Mouse (Mus musculus) thymus, adult 2 months (tissue): ENCODE results near the gene Pla2g3. TPM values are rescaled to one million over a fixed set of nuclear protein-coding genes. Genes with fewer than 3 reads are reported as not detected.

Experiments
- DNase-seq: peaks from one replicate; pipeline ENCODE4 v3.0.0; 2021
- H3K27ac ChIP-seq: fragments of 200-500 bp; 2 replicates; pipeline ENCODE4 v1.5.1; 2012; ENCODE audit warnings: low read length, control low read depth; ENCODE audit not compliant: control insufficient read depth, insufficient read depth
- H3K27me3 ChIP-seq: fragments of 200-500 bp; 2 replicates; pipeline ENCODE4 v1.6.1; 2012; ENCODE audit warnings: mild to moderate bottlenecking, low read length, moderate library complexity, mixed read lengths; ENCODE audit not compliant: control insufficient read depth, insufficient read depth
- H3K36me3 ChIP-seq: fragments of 200-500 bp; 2 replicates; pipeline ENCODE4 v1.6.1; 2012; ENCODE audit warnings: mild to moderate bottlenecking, low read length, moderate library complexity; ENCODE audit not compliant: control insufficient read depth, insufficient read depth
- H3K4me1 ChIP-seq: fragments of 200-500 bp; replicated peaks from 2 replicates; pipeline ENCODE4 v1.6.1; 2012; ENCODE audit warnings: low read length; ENCODE audit not compliant: control insufficient read depth, insufficient read depth
- H3K4me3 ChIP-seq: fragments of 200-500 bp; 2 replicates; pipeline ENCODE4 v1.5.1; 2012; ENCODE audit warnings: mild to moderate bottlenecking, low read length, control low read depth, moderate library complexity; ENCODE audit not compliant: control insufficient read depth, insufficient read depth
- CTCF ChIP-seq: fragments of 200-500 bp; IDR thresholded peaks from 2 replicates; pipeline ENCODE4 v1.5.1; 2012; ENCODE audit warnings: mild to moderate bottlenecking, control low read depth, low read length, moderate library complexity, borderline replicate concordance; ENCODE audit not compliant: control insufficient read depth, poor library complexity, insufficient read depth; ENCODE audit errors: extremely low read depth
- POLR2A ChIP-seq: fragments of 200-500 bp; IDR thresholded peaks from 2 replicates; pipeline ENCODE4 v1.6.1; 2012; ENCODE audit warnings: mild to moderate bottlenecking, low read length, control low read depth, moderate library complexity; ENCODE audit not compliant: control insufficient read depth, poor library complexity, insufficient read depth; ENCODE audit errors: extremely low read depth
- WGBS: fragments of 180-500 bp; shearing (Covaris S2); methylation state at CpG from one replicate; pipeline ENCODE4 v1.1.7; 2018; 5-methylcytosine and 5-hydroxymethylcytosine counted together
- polyA plus RNA-seq: library from polyadenylated mRNA; depleted of rRNA; stranded (reverse); fragments of >200 nt; gene quantifications from 2 replicates; pipeline ENCODE4 v1.2.3, GENCODE M21; 2012

Pla2g3 gene
- polyA plus RNA-seq, 1 experiment, result 1.9 TPM

DNA sequence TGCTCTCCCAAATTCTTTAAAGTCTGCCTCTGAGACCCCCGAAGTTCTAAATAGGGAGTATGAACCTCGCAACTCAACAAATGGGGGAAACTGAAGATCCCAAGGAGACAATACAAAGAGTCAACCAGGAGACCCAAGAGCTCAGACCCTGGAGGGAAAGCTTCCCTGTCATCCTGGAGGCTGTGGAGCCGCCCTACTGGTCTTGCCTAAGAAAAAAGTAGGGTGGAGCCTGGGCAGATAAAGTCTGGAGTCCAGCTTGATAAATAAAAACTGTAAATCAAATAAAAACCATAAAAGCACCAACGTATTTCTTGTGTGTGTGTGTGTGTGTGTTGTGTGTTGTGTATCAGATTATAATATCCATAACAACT, 51.7 kb downstream of the Pla2g3 start:
- H3K4me3 ChIP-seq, result no peak overlapping the region
- no peaks in the 10 kb centered on the region for H3K36me3 ChIP-seq
- no peak overlapping the region for H3K27ac ChIP-seq
- H3K4me1 ChIP-seq, result peaks cover 19% of the 10 kb centered on the region
- TF ChIP-seq POLR2A, result no peak
- TF ChIP-seq CTCF, result no peak
- WGBS, result 66% methylated on average over 4 of the region's 4 CpGs
- H3K27me3 ChIP-seq, result no peaks in the 10 kb centered on the region
- DNase-seq, result no peak

DNA sequence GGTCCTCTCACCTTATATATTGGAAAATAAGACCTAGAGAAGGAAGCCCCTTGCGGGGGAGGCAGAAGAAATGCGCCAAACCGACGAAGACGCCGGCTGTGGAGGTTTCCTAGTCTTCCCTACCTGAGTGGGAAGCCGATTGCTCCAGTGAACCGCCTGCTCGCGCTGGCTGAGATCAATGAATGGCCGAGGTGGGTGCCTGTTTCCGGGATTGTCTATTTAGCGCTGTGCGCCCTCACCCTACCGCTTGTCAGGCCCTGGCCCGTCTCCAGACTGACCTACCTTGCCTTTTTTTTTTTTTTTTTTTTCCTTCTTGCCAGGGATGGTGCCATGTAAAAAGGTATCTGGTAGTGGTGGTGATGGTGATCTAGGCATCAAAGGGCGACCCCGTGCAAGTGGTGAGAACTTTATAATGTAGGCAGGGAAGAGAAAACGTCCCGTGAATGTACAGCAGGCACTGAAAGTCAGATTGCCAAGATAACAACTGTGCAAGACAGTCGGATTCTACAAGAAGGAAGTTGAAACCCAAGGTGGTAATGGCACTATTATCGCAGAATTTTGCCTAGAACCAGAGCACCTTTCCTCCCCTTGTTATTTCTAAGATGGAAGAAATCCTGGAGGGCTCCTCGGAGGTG, 52.5 kb downstream of the Pla2g3 start, which contains the start of gene Smtn:
Gene Smtn, minus strand, starts transcription at position 162 of the 635 bp plus-strand sequence.
- no peak for TF ChIP-seq POLR2A
- no peak for TF ChIP-seq CTCF
- no peak within 1 kb of the TSS for H3K27ac ChIP-seq
- H3K36me3 ChIP-seq, result no peaks in the 10 kb centered on the region
- H3K27me3 ChIP-seq, result no peaks in the 10 kb centered on the region
- H3K4me3 ChIP-seq, result peak within 1 kb of the TSS; percentile 93
- peaks cover 19% of the 10 kb centered on the region for H3K4me1 ChIP-seq
- WGBS, result 88% methylated on average over 23 of the region's 23 CpGs
- DNase-seq, result no peak

DNA sequence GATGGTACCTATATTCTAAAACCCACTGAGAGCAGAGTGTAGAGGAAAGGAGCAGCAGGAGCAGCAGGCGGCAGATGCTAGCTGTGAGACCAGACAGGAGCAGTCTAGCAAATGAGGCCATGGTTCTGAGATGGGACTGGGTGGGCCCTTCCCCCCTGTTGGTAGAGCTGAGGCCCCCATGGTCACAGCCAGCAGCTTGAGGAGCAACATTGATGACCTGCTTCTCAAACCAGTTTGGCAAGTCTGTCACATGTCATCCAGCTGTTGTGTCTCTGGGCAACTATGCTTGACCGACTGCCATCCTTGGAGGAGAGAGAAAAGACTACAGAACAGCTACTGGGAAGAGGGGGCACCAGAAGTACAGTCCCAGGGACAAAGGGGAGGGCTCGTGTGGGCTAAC, 53.8 kb downstream of the Pla2g3 start:
- no peak overlapping the region for H3K4me3 ChIP-seq
- H3K36me3 ChIP-seq, result no peaks in the 10 kb centered on the region
- no peak overlapping the region for H3K27ac ChIP-seq
- H3K27me3 ChIP-seq, result no peaks in the 10 kb centered on the region
- DNase-seq, result no peak
- peaks cover 14% of the 10 kb centered on the region for H3K4me1 ChIP-seq
- 97% methylated on average over 3 of the region's 3 CpGs for WGBS
- no peak for TF ChIP-seq POLR2A
- TF ChIP-seq CTCF, result no peak

DNA sequence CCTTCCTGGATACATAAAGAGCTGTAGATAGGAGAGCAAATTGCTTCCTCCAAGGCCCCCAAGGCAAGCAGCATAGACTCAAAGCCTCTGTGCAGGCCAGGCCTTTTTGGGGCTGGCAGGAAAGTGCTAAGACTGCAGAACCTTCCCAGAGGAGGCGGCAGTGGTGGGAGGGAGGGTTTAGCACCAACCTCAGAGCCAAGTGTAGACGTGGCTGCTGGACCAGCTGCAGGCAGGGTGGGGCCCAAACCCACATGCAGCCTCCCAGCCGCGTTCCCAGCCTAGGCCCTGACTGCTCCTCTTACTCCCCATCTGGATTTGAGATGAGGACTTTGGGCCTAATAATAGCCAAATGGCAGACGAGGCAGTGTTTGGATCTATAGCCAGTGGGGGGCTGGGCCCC, 54.9 kb downstream of the Pla2g3 start:
- DNase-seq, result no peak
- H3K4me1 ChIP-seq, result peaks cover 12% of the 10 kb centered on the region
- H3K36me3 ChIP-seq, result no peaks in the 10 kb centered on the region
- no peaks in the 10 kb centered on the region for H3K27me3 ChIP-seq
- no peak overlapping the region for H3K27ac ChIP-seq
- H3K4me3 ChIP-seq, result no peak overlapping the region
- WGBS, result 37% methylated on average over 5 of the region's 5 CpGs
- TF ChIP-seq POLR2A (no peak), CTCF (no peak)

DNA sequence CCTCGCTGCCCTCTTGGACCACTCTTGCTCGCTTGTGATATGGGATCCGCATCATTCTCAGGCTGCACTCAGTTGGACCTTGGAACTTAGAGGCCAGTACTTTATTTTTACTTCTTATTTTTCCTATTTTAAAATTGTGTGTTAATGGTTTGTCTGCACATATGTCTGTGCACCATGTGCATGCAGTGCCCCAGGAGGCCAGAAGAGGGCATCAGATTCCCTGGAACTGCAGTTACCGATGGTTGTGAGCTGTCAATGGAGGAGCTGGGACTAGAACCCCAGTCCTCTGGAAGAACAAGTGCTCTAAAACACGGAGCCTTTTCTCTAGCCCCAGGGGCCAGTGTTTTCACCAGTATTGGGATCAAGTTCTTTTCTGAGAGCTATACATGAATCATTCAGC, 56.3 kb downstream of the Pla2g3 start:
- no peak overlapping the region for H3K27ac ChIP-seq
- no peaks in the 10 kb centered on the region for H3K36me3 ChIP-seq
- DNase-seq, result no peak
- peaks cover 2% of the 10 kb centered on the region; the same call in 1 of the 2 replicates for H3K4me1 ChIP-seq
- WGBS, result 98% methylated on average over 5 of the region's 5 CpGs
- no peaks in the 10 kb centered on the region for H3K27me3 ChIP-seq
- no peak for TF ChIP-seq POLR2A
- H3K4me3 ChIP-seq, result no peak overlapping the region

DNA sequence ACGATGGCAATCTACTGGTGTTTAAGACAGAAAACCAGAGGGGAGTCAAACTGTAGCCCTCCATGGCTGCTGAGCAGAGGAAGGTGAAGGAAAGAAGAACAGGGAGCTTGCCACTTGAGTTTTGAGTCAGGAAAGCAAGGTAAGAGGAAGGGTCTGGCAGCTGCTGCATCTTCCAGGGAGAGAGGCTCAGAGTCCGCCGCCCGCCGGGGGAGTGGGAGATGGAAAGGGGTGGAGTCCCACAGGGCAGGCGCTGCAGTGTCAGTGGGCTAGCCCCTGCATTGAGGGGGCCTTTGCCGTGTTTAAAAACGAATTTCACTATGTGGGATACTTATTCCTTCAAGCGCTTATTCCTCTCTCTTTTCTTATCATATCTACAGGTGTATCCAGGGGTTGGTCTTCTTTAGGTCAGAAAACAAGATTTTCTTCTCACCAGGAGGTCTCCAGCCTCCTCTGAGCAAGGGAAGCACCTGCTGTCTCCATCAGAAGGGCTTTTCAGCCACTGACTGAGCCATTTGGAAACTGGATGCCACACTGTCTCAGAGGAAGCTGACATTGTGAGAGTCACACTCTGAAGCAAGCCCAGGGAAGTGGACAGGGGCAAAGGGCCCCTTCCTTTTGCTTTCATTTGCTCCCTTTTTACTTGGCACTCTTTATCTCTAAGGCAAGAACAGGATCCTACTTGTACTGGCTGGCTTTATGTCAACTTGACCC, 57.6 kb downstream of the Pla2g3 start:
- no peaks in the 10 kb centered on the region for H3K27me3 ChIP-seq
- no peak overlapping the region for H3K4me3 ChIP-seq
- WGBS, result 71% methylated on average over 9 of the region's 9 CpGs
- DNase-seq, result no peak
- TF ChIP-seq CTCF (no peak), POLR2A (no peak)
- no peaks in the 10 kb centered on the region for H3K36me3 ChIP-seq
- no peaks in the 10 kb centered on the region for H3K4me1 ChIP-seq
- no peak overlapping the region for H3K27ac ChIP-seq

DNA sequence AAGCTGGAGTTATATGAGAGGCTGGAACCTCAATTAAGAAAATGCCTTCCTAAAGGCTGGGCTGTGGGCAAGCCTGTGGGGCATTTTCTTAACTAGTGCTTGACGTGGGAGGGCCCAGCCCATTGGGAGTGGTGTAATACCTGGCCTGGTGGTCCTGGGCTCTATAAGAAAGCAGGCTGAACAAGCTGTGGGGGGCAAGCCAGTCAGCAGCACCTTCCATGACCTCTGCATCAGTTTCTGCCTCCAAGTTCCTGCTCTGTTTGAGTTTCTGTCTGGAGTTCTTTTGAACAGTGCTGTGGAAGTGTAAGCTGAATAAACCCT, 58.1 kb downstream of the Pla2g3 start:
- no peaks in the 10 kb centered on the region for H3K36me3 ChIP-seq
- DNase-seq, result no peak
- TF ChIP-seq POLR2A, result no peak
- no peak for TF ChIP-seq CTCF
- no peaks in the 10 kb centered on the region for H3K27me3 ChIP-seq
- no peaks in the 10 kb centered on the region for H3K4me1 ChIP-seq
- 41% methylated on average over 1 of the region's 1 CpGs for WGBS
- no peak overlapping the region for H3K27ac ChIP-seq
- H3K4me3 ChIP-seq, result no peak overlapping the region
